Mouse (Mus musculus): ENCODE measurements around the gene Ctse.

- TF ChIP-seq NELFE (IDR thresholded peaks at IDR 0.05; ENCODE audit: low read depth, low read length) (no peak), GABPA (IDR thresholded peaks at IDR 0.05; ENCODE audit: insufficient replicate concordance, low read depth, low read length) (no peak), EP300 (IDR thresholded peaks at IDR 0.05; ENCODE audit: low read length) (no peak), USF1 (IDR thresholded peaks at IDR 0.05; ENCODE audit: low read depth, low read length) (no peak), CHD1 (IDR thresholded peaks at IDR 0.05; ENCODE audit: low read depth, low read length) (no peak), POLR2A (IDR thresholded peaks at IDR 0.05; ENCODE audit: low read depth, low read length) (no peak), CTCF (conservative IDR thresholded peaks at IDR 0.05 in 1 of 2, IDR thresholded peaks at IDR 0.05 in 1 of 2; ENCODE audit: low read depth in 2 of 2, low read length in 2 of 2) (no peak), POLR2AphosphoS2 (IDR thresholded peaks at IDR 0.05; ENCODE audit: low read depth, low read length) (no peak), ZNF384 (IDR thresholded peaks at IDR 0.05; ENCODE audit: low read depth, low read length) (no peak), ZC3H11A (IDR thresholded peaks at IDR 0.05; ENCODE audit: low read depth, low read length) (no peak), RAD21 (IDR thresholded peaks at IDR 0.05; ENCODE audit: low read depth, low read length) (no peak), RCOR1 (conservative IDR thresholded peaks at IDR 0.05; ENCODE audit: low read depth, low read length) (no peak), ETS1 (conservative IDR thresholded peaks at IDR 0.05; ENCODE audit: low read depth, low read length) (no peak)
Measured at GRCm38 (mm10) chr1:131679644-131680043, 41.5 kb downstream of the Ctse start.

Measured in CH12.LX (cell line).